In genomic region chr4:94349273-94349672, GRCm38 (mm10) we compare ENCODE assay signal across 11 mouse cellular contexts.
DNase-seq lines count a peak whose midpoint lies in the region; ATAC-seq and TF ChIP-seq lines count a peak whose summit lies in the region.
"Had no signal": no experiment of that assay in that cellular context is flagged by ENCODE, and none has a peak within 500 bp of the region (broad histone marks: within the 10 kb centered on the region; RNA-seq: fewer than 3 reads in every experiment).

No protein-coding gene starts in this region.

- H3K4me1 ChIP-seq in forebrain, embryonic 14.5 days (ENCODE audit: control insufficient read depth, insufficient read depth, low read length), result no peaks in the 10 kb centered on the region
- no peaks in the 10 kb centered on the region for H3K4me1 ChIP-seq in forebrain, embryonic 13.5 days
- H3K4me1 ChIP-seq: lung, embryonic 15.5 days had no signal

- ATAC-seq in forebrain, embryonic 14.5 days, result no peak
- ATAC-seq in forebrain, embryonic 13.5 days, result no peak
- ATAC-seq in Patski, result peak; percentile 54

- DNase-seq in forebrain, embryonic 14.5 days (ENCODE audit: low spot score), result peak; percentile 39
- DNase-seq in left cerebral cortex, adult 18-20 months (ENCODE audit: low spot score in 2 of 2), result peak; percentile 25 to 35
- DNase-seq in left cerebral cortex, adult 8-10 months (ENCODE audit: low spot score in 2 of 2), result no peak
- DNase-seq in Patski (ENCODE audit: low read depth, low spot score), result no peak
- peak; percentile 22 for DNase-seq in retina, embryonic 14.5 days (ENCODE audit: low spot score)
- no peak for DNase-seq in adrenal gland, postnatal 25 days
- DNase-seq in spleen, postnatal 4 days (ENCODE audit: low spot score in 2 of 2), result no peak
- DNase-seq: adrenal gland, adult 2 months; cerebellum, adult 9-11 months had no signal

- CTCF ChIA-PET in Patski (lab: Charles Lee), result interaction anchor here (1.2 to 1.6 kb wide), 2 partner anchors 9 to 342 kb away, joined by 3 read pairs; no protein-coding TSS in a partner anchor

- POLR2A ChIA-PET in Patski (lab: Charles Lee), result no interaction called here

- H3K27me3 ChIP-seq in forebrain, embryonic 14.5 days (replicated peaks; ENCODE audit: control insufficient read depth, insufficient read depth, low read length), result no peaks in the 10 kb centered on the region
- H3K27me3 ChIP-seq in forebrain, embryonic 13.5 days, result no peaks in the 10 kb centered on the region
- no peaks in the 10 kb centered on the region for H3K27me3 ChIP-seq in Patski
- H3K27me3 ChIP-seq: lung, embryonic 15.5 days had no signal

- in situ Hi-C loops in Patski (cut with MboI; ENCODE audit: low pct_unique_long_range_greater_than_20kb), result no loop called here

- H3K4me2 ChIP-seq in forebrain, embryonic 14.5 days (ENCODE audit: low read length), result no peak overlapping the region
- H3K4me2 ChIP-seq in forebrain, embryonic 13.5 days, result no peak overlapping the region
- H3K4me2 ChIP-seq: lung, embryonic 15.5 days had no signal

- no peak overlapping the region for H3K9ac ChIP-seq in forebrain, embryonic 14.5 days (ENCODE audit: low read length)
- no peak overlapping the region for H3K9ac ChIP-seq in forebrain, embryonic 13.5 days
- H3K9ac ChIP-seq: lung, embryonic 15.5 days had no signal

- H3K4me3 ChIP-seq in forebrain, embryonic 14.5 days (ENCODE audit: low read depth, low read length), result no peak overlapping the region
- H3K4me3 ChIP-seq in forebrain, embryonic 13.5 days, result no peak overlapping the region
- H3K4me3 ChIP-seq: lung, embryonic 15.5 days had no signal

- H3K9me3 ChIP-seq in forebrain, embryonic 14.5 days (replicated peaks; ENCODE audit: control insufficient read depth, low read length), result no peaks in the 10 kb centered on the region
- no peaks in the 10 kb centered on the region for H3K9me3 ChIP-seq in forebrain, embryonic 13.5 days (replicated peaks)
- H3K9me3 ChIP-seq: lung, embryonic 15.5 days had no signal

- WGBS in forebrain, embryonic 14.5 days, result 41% methylated on average over 1 of the region's 1 CpGs
- WGBS in forebrain, embryonic 13.5 days, result 53% methylated on average over 1 of the region's 1 CpGs

- peak; percentile 28 for TF ChIP-seq CTCF in Patski (IDR thresholded peaks at IDR 0.05)

- H3K27ac ChIP-seq in forebrain, embryonic 14.5 days (ENCODE audit: low read depth, low read length), result no peak overlapping the region
- H3K27ac ChIP-seq in forebrain, embryonic 13.5 days, result no peak overlapping the region
- H3K27ac ChIP-seq: lung, embryonic 15.5 days had no signal

- H3K36me3 ChIP-seq in forebrain, embryonic 14.5 days (ENCODE audit: control insufficient read depth, insufficient read depth, low read length), result no peaks in the 10 kb centered on the region
- no peaks in the 10 kb centered on the region for H3K36me3 ChIP-seq in forebrain, embryonic 13.5 days (ENCODE audit: poor library complexity, severe bottlenecking)
- H3K36me3 ChIP-seq: lung, embryonic 15.5 days had no signal

Comparison
In these comparisons a context has a peak if more than half of its experiments do, and no peak if none do; other contexts are left out.
1. DNase-seq: peak in forebrain, embryonic 14.5 days (single experiment), left cerebral cortex, adult 18-20 months (2 of 2) and retina, embryonic 14.5 days (single experiment); none in left cerebral cortex, adult 8-10 months (0 of 2), Patski (single experiment), adrenal gland, postnatal 25 days (single experiment) and spleen, postnatal 4 days (0 of 2).